Mouse (Mus musculus) intestine, postnatal 0 days (tissue): ENCODE results near the gene Pla2r1. TPM values are rescaled to one million over a fixed set of nuclear protein-coding genes. Genes with fewer than 3 reads are reported as not detected.
A peak's percentile ranks its signal among the peaks of the same experiment; 100 is the strongest.

Source experiments
- ATAC-seq: fragments of 200-750 bp; cut with Nextera tagmentation; 2 replicates; pipeline ENCODE4 v1.8.0; 2017; ENCODE audit warnings: mild to moderate bottlenecking, moderate TSS enrichment, moderate library complexity
- H3K27ac ChIP-seq: fragments of 300-500 bp; sonication (generic); 2 replicates; pipeline ENCODE4 v1.5.1; 2014; ENCODE audit warnings: mild to moderate bottlenecking, low read depth, low read length, moderate library complexity
- H3K27me3 ChIP-seq: fragments of 300-500 bp; sonication (generic); replicated peaks from 2 replicates; pipeline ENCODE4 v1.6.1; 2014; ENCODE audit warnings: low read length, mixed read lengths; ENCODE audit not compliant: control insufficient read depth, insufficient read depth
- H3K36me3 ChIP-seq: fragments of 300-500 bp; sonication (generic); 2 replicates; pipeline ENCODE4 v1.6.1; 2014; ENCODE audit warnings: mild to moderate bottlenecking, moderate library complexity; ENCODE audit not compliant: control insufficient read depth, insufficient read depth
- H3K4me1 ChIP-seq: fragments of 300-500 bp; sonication (generic); replicated peaks from 2 replicates; pipeline ENCODE4 v1.6.1; 2014; ENCODE audit warnings: antibody characterized with exemption, low read length, mixed read lengths; ENCODE audit not compliant: control insufficient read depth, insufficient read depth
- H3K4me2 ChIP-seq: fragments of 300-500 bp; sonication (generic); replicated peaks from 2 replicates; pipeline ENCODE4 v1.6.1; 2014; ENCODE audit warnings: low read depth, mild to moderate bottlenecking, moderate library complexity
- H3K4me3 ChIP-seq: fragments of 300-500 bp; sonication (generic); 2 replicates; pipeline ENCODE4 v1.5.1; 2014; ENCODE audit warnings: low read depth, low read length
- H3K9ac ChIP-seq: fragments of 300-500 bp; sonication (generic); 2 replicates; pipeline ENCODE4 v1.6.1; 2014; ENCODE audit warnings: mild to moderate bottlenecking, low read depth, low read length
- H3K9me3 ChIP-seq: fragments of 300-500 bp; sonication (generic); 2 replicates; pipeline ENCODE4 v1.6.1; 2016; ENCODE audit warnings: mixed run types; ENCODE audit not compliant: control insufficient read depth
- CTCF ChIP-seq: sonication (generic); IDR thresholded peaks from 2 replicates; pipeline ENCODE4 v1.5.1; 2016; ENCODE audit warnings: low read depth, mild to moderate bottlenecking, control low read depth, antibody characterized with exemption, moderate library complexity
- WGBS: fragments of 180-500 bp; shearing (Covaris S2); extraction: QIAGEN DNeasy Blood & Tissue Kit; methylation state at CpG from one replicate; pipeline ENCODE4 v1.1.7; 2014; 5-methylcytosine and 5-hydroxymethylcytosine counted together
- polyA plus RNA-seq: library from polyadenylated mRNA; unstranded; fragments of >200 nt; fragmentation: Nextera tagmentation; extraction: Ambion mirVana; gene quantifications from 2 replicates; pipeline ENCODE4 v1.2.1, GENCODE M21; 2015

The Pla2r1 gene
- polyA plus RNA-seq, 1 experiment from 2014 or later, result 0.96 TPM

- H3K27me3 ChIP-seq, result no peaks in the 10 kb centered on the region
- no peaks in the 10 kb centered on the region for H3K9me3 ChIP-seq
- no peak overlapping the region for H3K4me3 ChIP-seq
- no peak for TF ChIP-seq CTCF
- WGBS, result 67% methylated on average over 7 of the region's 7 CpGs
- H3K36me3 ChIP-seq, result no peaks in the 10 kb centered on the region
- no peak overlapping the region for H3K4me2 ChIP-seq
- no peak for ATAC-seq
- H3K4me1 ChIP-seq, result 0 out of 2 replicates have a peak, but pooled peaks cover 6% of the 10 kb centered on the region
- H3K27ac ChIP-seq, result no peak overlapping the region
- no peak overlapping the region for H3K9ac ChIP-seq
Observed at GRCm38 (mm10) chr2:60411181-60411580, 141.9 kb downstream of the Pla2r1 start.

GRCm38 (mm10) chr2:60409989-60410763 is 142.9 kb downstream of the Pla2r1 start:
- WGBS, result 35% methylated on average over 11 of the region's 11 CpGs
- no peak overlapping the region for H3K4me3 ChIP-seq
- H3K36me3 ChIP-seq, result no peaks in the 10 kb centered on the region
- H3K9me3 ChIP-seq, result no peaks in the 10 kb centered on the region
- peak overlapping the region; percentile 32; the same call in 1 of the 2 replicates for H3K4me2 ChIP-seq
- H3K27ac ChIP-seq, result peak overlapping the region; percentile 76
- 0 out of 2 replicates have a peak, but pooled peaks cover 6% of the 10 kb centered on the region for H3K4me1 ChIP-seq
- H3K9ac ChIP-seq, result no peak overlapping the region
- no peaks in the 10 kb centered on the region for H3K27me3 ChIP-seq
- TF ChIP-seq CTCF, result no peak
- ATAC-seq, result peak; percentile 83

GRCm38 (mm10) chr2:60409194-60409593 is 143.9 kb downstream of the Pla2r1 start:
- no peaks in the 10 kb centered on the region for H3K36me3 ChIP-seq
- no peak overlapping the region for H3K9ac ChIP-seq
- no peak for ATAC-seq
- WGBS, result 76% methylated on average over 6 of the region's 6 CpGs
- H3K4me3 ChIP-seq, result no peak overlapping the region
- H3K4me1 ChIP-seq, result 0 out of 2 replicates have a peak, but pooled peaks cover 6% of the 10 kb centered on the region
- H3K4me2 ChIP-seq, result no peak overlapping the region
- no peaks in the 10 kb centered on the region for H3K9me3 ChIP-seq
- H3K27ac ChIP-seq, result no peak overlapping the region
- no peaks in the 10 kb centered on the region for H3K27me3 ChIP-seq
- no peak for TF ChIP-seq CTCF

- 87% methylated on average over 2 of the region's 2 CpGs for WGBS
- Histone ChIP-seq H3K36me3 (no peaks in the 10 kb centered on the region), H3K4me3 (no peak overlapping the region), H3K4me2 (no peak overlapping the region), H3K27me3 (no peaks in the 10 kb centered on the region), H3K4me1 (0 out of 2 replicates have a peak, but pooled peaks cover 6% of the 10 kb centered on the region), H3K9me3 (no peaks in the 10 kb centered on the region), H3K9ac (no peak overlapping the region), H3K27ac (no peak overlapping the region)
- TF ChIP-seq CTCF, result no peak
- no peak for ATAC-seq
Observed at GRCm38 (mm10) chr2:60407387-60407786, 145.7 kb downstream of the Pla2r1 start.

- H3K4me3 ChIP-seq, result no peak overlapping the region
- no peaks in the 10 kb centered on the region for H3K27me3 ChIP-seq
- no peak overlapping the region for H3K9ac ChIP-seq
- no peak for ATAC-seq
- no peaks in the 10 kb centered on the region for H3K9me3 ChIP-seq
- H3K4me2 ChIP-seq, result no peak overlapping the region
- WGBS, result 79% methylated on average over 5 of the region's 5 CpGs
- no peak for TF ChIP-seq CTCF
- H3K36me3 ChIP-seq, result no peaks in the 10 kb centered on the region
- no peak overlapping the region for H3K27ac ChIP-seq
- 0 out of 2 replicates have a peak, but pooled peaks cover 4% of the 10 kb centered on the region for H3K4me1 ChIP-seq
Observed at GRCm38 (mm10) chr2:60405431-60405830, 147.7 kb downstream of the Pla2r1 start.

- ATAC-seq, result no peak
- no peaks in the 10 kb centered on the region for H3K4me1 ChIP-seq
- H3K27me3 ChIP-seq, result no peaks in the 10 kb centered on the region
- no peak overlapping the region for H3K4me2 ChIP-seq
- H3K36me3 ChIP-seq, result no peaks in the 10 kb centered on the region
- no peak for TF ChIP-seq CTCF
- H3K9ac ChIP-seq, result no peak overlapping the region
- H3K9me3 ChIP-seq, result no peaks in the 10 kb centered on the region
- H3K27ac ChIP-seq, result no peak overlapping the region
- no peak overlapping the region for H3K4me3 ChIP-seq
- 82% methylated on average over 7 of the region's 7 CpGs for WGBS
Observed at GRCm38 (mm10) chr2:60404763-60405162, 148.3 kb downstream of the Pla2r1 start.
